Mouse (Mus musculus) liver, adult 2 months (tissue): ENCODE measurements around the gene Muc13.

Experiments
- CTCF ChIP-seq: fragments of 200-500 bp; IDR thresholded peaks from 2 replicates; pipeline ENCODE4 v1.5.1; 2011; ENCODE audit warnings: low read depth, low read length, control low read depth
- POLR2A ChIP-seq: fragments of 200-500 bp; IDR thresholded peaks from 2 replicates; pipeline ENCODE4 v1.6.1; 2011; ENCODE audit warnings: low read length, control low read depth; ENCODE audit not compliant: insufficient read depth; ENCODE audit errors: extremely low read depth

DNA sequence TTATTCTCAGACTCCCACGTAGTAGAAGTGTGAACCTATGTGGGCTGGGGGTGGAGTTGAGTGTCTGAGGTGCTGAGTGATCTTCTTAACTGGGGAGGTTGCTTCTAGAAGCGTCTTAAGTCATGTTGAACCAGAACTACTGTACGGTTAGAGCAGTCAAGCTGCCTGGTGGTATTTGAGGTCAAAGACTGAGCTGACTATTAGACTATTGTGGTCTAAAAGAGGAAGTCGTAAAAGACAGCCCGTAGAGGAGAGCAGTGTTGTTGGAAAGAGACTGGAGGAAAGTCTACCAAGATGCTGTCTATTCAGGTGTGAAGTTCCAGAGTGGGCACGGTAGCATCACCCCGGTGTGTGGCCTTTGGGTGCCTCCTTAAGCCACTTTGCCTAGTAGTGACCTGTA lies 24.0 kb upstream of the Muc13 start:
- TF ChIP-seq CTCF (no peak), POLR2A (no peak)
